Mouse (Mus musculus) ovary, postnatal 36 days (tissue): ENCODE data around the gene Cyb5d1.

Experiments
- DNase-seq: peaks from one replicate; pipeline ENCODE4 v3.0.0; 2022; ENCODE audit warnings: low spot score, mixed read lengths

Cyb5d1 gene

DNA sequence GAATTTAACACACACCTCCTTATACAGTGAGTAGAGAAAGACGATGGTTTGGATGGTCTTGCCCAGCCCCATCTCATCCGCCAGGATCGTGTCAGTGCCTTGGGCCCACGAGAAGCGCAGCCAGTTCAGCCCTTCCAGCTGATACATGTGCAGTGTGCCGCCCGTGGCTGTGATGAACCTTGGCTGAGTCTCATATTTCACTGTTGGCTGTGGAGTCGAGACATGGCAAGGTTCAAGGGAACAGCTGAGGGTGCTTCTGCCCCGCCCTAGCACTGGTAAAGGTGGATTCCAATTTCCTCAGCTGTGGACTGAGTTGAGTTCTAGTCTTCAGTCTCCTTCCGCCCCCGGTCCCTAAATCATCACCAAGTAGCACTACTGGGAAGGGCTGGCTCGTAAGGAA is 37.7 kb downstream of the Cyb5d1 start:
- DNase-seq = no peak

DNA sequence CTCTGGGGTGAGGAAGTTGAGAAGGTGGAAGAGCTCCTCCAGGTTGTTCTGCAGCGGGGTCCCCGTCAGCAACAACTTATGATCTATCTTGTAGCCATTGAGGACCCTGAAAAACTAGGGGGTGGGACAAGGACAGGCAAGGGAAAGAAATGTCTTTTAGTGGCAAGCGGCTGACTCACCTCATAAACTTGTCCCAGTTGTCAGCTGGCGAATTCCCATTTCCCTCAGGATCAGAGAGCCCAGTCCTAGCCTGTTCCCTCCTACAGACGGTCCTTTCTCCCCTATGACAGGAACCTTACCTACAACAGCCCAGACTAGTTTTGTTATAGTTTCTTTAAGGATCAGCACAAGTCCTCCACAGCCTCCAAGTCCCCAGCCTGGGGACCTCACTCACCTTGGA is 38.9 kb downstream of the Cyb5d1 start:
- DNase-seq = no peak

DNA sequence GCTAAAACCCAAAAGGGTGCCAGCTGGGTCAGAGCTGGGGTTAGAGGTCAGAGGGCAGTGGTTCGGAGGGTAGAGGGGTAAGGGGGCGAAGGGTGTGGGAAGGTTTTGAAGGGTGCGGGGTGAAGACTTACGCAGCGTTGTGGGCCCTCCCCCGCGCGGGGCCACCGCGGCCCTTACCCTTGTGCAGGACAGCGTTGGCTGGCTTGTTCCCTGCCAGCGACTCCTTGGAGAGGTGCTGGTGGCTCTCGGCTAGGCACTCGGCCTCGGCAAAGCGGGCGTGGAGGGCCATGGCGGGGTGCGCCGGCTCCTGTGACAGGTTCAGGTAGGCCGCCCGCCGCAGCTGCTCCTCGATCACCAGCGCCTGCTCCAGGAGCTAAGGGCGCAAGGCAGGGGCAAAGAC is 49.0 kb downstream of the Cyb5d1 start:
- no peak for DNase-seq
